Mouse (Mus musculus): ENCODE data around the gene Ccnq. TPM values are rescaled to one million over a fixed set of nuclear protein-coding genes. Genes with fewer than 3 reads are reported as not detected.

Ccnq gene
- polyA plus RNA-seq, 1 experiment from 2014 or later, result 37.2 TPM

DNA sequence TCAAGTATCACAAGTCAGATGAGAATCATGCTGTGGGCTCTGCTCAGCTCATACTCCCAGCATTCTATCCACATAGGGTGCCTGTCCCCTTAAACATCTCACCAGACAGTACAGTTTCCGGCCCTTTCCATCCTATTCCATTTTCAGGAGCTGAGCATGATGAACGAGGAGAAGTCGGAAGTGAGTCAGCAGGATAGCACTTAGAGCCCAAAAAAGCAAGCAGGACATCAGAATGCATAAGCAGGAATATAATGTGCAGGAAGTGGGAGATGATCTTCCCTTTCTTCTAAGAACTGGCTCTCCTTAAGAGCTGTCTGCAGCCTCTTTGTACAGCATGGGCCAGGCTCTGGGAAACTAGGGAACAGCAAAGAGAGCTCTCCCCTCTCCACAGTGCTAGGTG lies 49.2 kb downstream of the Ccnq start:
- Histone ChIP-seq H3K27me3 (replicated peaks; ENCODE audit: control insufficient read depth, insufficient read depth, low read length) (no peaks in the 10 kb centered on the region), H3K36me3 (ENCODE audit: control insufficient read depth, insufficient read depth, low read length) (no peaks in the 10 kb centered on the region), H3K9me3 (ENCODE audit: control insufficient read depth, low read length) (no peaks in the 10 kb centered on the region), H3K4me3 (ENCODE audit: low read depth, low read length) (no peak overlapping the region), H3K4me1 (ENCODE audit: control insufficient read depth, insufficient read depth, low read length) (no peaks in the 10 kb centered on the region), H3K4me2 (ENCODE audit: low read depth, low read length) (no peak overlapping the region), H3K9ac (ENCODE audit: low read depth, low read length) (no peak overlapping the region), H3K27ac (replicated peaks; ENCODE audit: low read depth, low read length) (no peak overlapping the region)
- ATAC-seq (ENCODE audit: low read depth) (no peak), DNase-seq (ENCODE audit: low spot score) (no peak)
- WGBS, result 65% methylated on average over 3 of the region's 3 CpGs

Small RNAs within 50 kb of the gene (microRNA-seq; reads per million reads assigned to microRNA genes)
- gene Gm23840 (ENCODE audit: borderline number of aligned reads), result not detected

Other genes with a start within 250 kb of the Ccnq start
- 0.17 TPM in 1 of 2 replicates, not detected in the other for gene Sebox, start 248.3 kb downstream of the Ccnq start, polyA plus RNA-seq (2014; fragmentation: Nextera tagmentation; extraction: Ambion mirVana)
- 39.0 and 39.8 TPM in 2 replicates for gene Tmem199, start 239.6 kb downstream of the Ccnq start, polyA plus RNA-seq (2014; fragmentation: Nextera tagmentation; extraction: Ambion mirVana)
- 152 and 156 TPM in 2 replicates for gene Poldip2, start 239.5 kb downstream of the Ccnq start, polyA plus RNA-seq (2014; fragmentation: Nextera tagmentation; extraction: Ambion mirVana)
- 76.0 and 83.0 TPM in 2 replicates for gene Tnfaip1, start 215.4 kb downstream of the Ccnq start, polyA plus RNA-seq (2014; fragmentation: Nextera tagmentation; extraction: Ambion mirVana)
- gene Ift20, start 215.4 kb downstream of the Ccnq start, polyA plus RNA-seq (2014; fragmentation: Nextera tagmentation; extraction: Ambion mirVana), result 172 and 178 TPM in 2 replicates
- gene Tmem97, start 201.0 kb downstream of the Ccnq start, polyA plus RNA-seq (2014; fragmentation: Nextera tagmentation; extraction: Ambion mirVana), result 86.9 and 88.2 TPM in 2 replicates
- gene Nlk, start 54.4 kb downstream of the Ccnq start, polyA plus RNA-seq (2014; fragmentation: Nextera tagmentation; extraction: Ambion mirVana), result 10.6 and 13.4 TPM in 2 replicates
- gene Lyrm9, start 74.9 kb upstream of the Ccnq start, polyA plus RNA-seq (2014; fragmentation: Nextera tagmentation; extraction: Ambion mirVana), result 10.5 and 14.2 TPM in 2 replicates
- 2.1 TPM in 2 replicates for gene Nos2, start 169.1 kb upstream of the Ccnq start, polyA plus RNA-seq (2014; fragmentation: Nextera tagmentation; extraction: Ambion mirVana)
- gene Lgals9, start 233.2 kb upstream of the Ccnq start, polyA plus RNA-seq (2014; fragmentation: Nextera tagmentation; extraction: Ambion mirVana), result 51.4 and 52.1 TPM in 2 replicates

All from embryonic facial prominence, embryonic 14.5 days (tissue).